Mouse (Mus musculus) left cerebral cortex, postnatal 14 days (tissue): ENCODE data around the gene Adh6a. TPM values are rescaled to one million over a fixed set of nuclear protein-coding genes. Genes with fewer than 3 reads are reported as not detected.
"Not testable (repeated sequence)": the region's sequence is repeated elsewhere in the genome, so short reads cannot be mapped to it uniquely, and the experiment has no call there.

ENCODE experiments used
- DNase-seq, 2 experiments: peaks; one replicate each; pipeline ENCODE4 v3.0.0; 2021 to 2022; ENCODE audit warnings: low spot score in 2 of 2, mixed read lengths in 1 of 2
- intact Hi-C: fragments of 180-260 bp; cut with DNase I; formaldehyde crosslinking; loops from one replicate; pipeline ENCODE4 v1.15.1; 2025
- total RNA-seq, 2 experiments: library from RNA; stranded (reverse); gene quantifications; 2 replicates each; pipeline ENCODE4 v1.2.3; 2021

Gene Adh6a
- total RNA-seq, 2 experiments from 2014 or later, result not detected

DNA sequence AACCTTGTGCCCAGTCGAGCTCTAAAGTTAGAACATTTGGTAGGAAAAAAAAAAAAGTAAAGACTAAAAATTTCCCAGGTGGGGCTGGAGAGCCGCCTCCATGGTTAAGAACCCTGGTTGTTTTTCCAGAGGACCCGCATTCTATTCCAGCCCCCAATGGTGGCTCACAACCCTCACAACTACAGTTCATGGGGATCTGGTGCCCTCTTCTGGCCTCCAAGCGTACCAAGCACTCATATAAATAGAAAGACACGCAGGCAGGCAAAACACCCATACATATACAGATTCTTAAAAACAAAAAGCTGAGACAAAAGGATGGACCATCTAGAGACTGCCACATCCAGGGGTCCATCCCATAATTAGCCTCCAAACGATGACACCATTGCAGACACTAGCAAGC lies 2.1 kb upstream of the Adh6a start:
- intact Hi-C loops, result no loop called here
- DNase-seq, result no peak

DNA sequence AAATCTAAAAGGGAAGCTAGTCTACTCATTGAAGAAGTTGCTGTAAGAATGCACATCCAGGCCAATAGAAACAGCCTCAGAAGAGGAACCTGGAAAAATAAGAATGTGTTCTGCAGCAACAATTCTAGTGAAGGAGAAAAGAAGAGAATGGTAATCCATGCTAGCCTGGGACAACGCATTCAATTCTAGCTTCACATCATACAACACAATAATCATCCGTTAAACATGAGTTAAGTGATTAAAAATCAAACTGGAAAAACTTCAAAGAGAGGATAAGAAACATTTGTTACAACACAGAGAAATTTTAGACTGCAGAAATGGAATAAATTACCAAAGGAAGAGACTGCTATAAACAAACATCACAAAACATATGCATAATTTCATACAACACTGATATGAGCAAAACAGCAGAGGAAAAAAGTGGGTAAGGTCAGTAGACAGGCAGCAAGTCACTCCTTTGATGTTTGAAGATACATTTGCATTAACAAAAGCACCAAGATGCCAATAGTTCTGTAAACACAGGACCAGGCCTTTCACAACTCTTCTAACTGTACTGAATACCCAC lies 3.9 kb downstream of the Adh6a start:
- intact Hi-C loops, result no loop called here

DNA sequence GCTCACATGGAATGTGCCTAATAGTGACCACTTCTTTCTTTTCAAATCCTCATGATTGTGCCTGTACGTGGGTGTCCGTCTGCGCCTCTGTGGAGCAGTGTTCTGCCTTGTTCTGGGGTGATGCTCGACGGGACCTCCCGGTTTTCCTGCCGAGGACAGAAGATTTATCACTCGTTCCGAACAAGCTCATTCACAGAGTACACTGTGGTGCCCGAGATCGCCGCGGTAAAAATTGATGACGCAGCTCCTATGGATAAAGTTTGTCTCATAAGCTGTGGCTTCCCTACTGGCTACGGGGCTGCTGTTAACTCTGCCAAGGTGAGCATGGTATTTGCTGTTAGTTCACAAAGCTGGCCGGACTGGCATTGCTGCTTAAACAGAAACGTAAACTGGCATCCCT lies 11.9 kb downstream of the Adh6a start:
- intact Hi-C loops, result no loop called here
- no peak for DNase-seq

More for the DNA sequence above, 3.9 kb downstream of the Adh6a start:
- no peak for DNase-seq

DNA sequence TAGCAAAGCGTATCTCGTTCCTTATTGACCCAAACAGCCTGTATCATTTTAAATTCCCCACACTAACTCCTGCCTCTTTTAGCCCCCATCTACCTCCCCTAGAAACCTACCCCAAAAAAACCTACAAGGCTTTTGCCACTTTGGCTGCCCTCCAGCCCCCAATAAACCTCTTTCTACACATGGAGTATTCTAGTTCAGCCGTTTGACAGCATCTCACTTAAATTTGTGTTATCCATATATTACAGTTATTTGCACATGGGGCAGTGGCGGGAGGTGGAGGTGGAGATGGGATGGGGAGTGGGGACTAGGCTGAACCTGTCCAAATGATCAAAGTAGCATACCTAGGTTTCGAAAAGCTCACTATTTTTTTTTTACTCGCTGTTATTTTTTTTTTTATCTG lies 12.4 kb downstream of the Adh6a start:
- intact Hi-C loops, result no loop called here
- no peak for DNase-seq

DNA sequence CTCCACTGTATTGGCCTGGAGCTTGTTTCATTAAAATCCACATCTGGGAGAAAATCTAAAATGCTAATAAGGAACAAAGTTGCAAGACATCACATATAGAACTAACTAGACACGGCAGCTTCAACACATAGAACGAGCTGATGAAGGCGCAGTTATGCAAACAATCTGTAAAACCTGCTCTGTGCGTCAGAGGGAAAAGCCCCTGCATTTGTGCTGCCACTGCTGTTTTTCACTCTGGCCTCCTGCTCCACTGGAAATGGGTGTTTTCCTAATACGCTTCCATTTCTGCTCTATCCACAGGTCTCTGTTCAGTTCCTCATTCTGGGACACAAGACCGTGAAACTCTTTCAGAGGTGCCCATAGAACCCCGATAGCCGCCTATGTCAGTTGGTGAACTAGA lies 20.8 kb downstream of the Adh6a start:
- intact Hi-C loops, result no loop called here
- no peak for DNase-seq

DNA sequence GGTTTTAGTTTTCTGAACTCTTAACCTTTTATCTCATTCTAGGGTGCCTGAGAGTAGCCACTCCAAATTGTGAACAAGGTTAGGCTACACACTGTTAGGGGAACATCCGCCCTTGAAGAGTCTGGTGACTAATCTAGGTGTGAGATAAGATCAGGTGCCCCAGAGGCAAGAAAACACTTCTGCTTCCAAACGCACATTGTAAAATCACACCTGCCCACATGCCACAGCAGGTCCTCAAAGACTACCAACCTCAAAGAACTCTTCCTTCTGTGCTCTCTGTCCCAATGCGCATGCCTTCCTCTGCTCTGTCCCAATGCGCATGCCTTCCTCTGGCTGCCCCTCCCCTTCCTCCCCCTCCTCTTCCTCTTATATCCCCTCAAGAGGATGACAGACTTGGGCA lies 21.2 kb downstream of the Adh6a start:
- intact Hi-C loops, result no loop called here
- no peak for DNase-seq

DNA sequence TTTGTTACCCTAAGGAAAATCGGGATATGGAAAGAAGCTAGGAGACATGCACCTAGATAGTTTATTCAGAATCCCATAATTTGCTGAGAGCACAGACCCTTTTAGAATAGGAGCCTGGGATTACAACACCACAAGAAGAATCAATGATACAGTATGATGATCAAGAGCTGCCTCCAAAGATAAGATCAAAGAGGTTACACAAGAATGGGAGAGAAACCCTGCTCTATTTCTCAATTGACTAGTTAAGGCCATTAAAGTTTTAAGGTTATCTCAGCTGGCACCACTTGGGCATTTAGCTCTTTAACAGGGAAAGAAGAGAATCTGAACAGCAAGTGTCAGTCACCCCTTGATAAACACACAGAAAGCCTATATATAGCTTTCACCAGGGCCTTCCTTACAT lies 22.5 kb downstream of the Adh6a start:
- intact Hi-C loops, result no loop called here
- no peak for DNase-seq

DNA sequence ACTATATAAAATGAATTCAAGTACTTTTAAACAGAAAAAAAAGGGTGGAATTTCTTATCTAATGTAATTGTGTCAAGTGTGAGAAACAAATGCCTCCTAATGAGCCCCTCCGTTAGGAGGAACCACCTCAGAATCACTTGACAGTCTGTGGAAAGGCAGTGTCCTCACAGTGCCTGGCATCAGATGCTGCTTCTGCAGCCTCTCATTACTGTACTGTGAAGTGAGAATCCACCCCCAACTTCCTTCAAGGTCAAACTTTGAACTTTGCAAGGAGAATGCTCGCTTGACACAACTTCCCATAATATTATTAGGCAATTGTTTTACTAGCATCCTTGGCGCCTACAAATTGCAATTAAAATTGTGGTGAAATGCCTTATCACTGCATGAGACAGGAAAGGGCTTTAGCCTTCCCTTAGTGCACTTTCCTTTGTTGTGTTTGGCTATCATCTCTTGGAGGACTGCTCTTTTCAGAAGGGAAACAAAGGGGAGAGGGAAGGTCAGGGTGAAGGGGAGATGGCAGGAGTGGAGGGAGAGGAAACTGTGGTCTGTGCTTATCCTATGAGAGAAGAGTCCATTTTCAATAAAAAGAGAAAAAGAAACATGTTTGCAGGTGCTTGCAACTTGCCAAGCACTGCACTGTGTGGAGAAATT lies 23.1 kb downstream of the Adh6a start:
- intact Hi-C loops, result no loop called here
- DNase-seq, result no peak

DNA sequence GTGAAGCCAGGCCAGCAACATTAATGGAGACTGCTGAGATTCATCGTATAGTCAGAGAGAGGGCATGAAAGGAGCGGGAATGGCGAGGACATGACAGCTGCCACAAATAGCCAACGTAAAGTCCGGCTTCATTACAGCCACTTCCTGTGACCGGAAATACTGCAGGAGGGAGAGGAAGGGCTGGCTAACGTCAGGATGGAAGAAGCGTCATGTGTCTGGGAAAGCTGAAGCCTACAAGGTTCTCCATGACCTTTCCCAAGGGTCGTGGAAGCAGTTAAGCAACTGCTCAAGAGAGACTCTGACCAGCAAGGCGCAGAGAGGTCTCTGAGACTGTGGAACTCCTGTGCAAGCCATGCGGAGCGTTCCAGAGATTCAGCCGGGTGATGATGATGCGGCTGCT lies 28.4 kb downstream of the Adh6a start, which contains the start of gene Adh6b:
TSS of gene Adh6b (plus strand) at position 305 of the 400 bp plus-strand sequence.
- intact Hi-C loops, result no loop called here
- no peak for DNase-seq

DNA sequence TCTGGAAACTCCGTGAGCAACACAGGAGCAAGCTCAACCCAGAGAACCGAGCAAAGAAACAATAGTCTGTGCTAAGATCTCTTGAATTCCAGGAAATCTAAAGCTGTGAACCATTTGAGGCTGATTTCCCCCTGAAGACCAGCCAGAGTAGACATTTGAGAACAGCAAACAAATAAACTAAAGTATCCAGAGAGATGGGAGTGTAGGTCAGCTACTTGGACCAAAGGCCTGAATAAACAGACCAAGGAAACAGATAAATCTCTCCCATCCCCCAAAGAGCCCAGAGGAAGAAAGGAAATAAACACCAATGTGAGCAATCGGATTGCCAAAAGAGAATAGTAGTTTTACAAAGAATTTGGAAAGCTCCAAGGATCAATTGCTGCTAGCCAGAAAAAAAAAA lies 34.0 kb downstream of the Adh6a start:
- intact Hi-C loops, result no loop called here
- DNase-seq, result no peak

DNA sequence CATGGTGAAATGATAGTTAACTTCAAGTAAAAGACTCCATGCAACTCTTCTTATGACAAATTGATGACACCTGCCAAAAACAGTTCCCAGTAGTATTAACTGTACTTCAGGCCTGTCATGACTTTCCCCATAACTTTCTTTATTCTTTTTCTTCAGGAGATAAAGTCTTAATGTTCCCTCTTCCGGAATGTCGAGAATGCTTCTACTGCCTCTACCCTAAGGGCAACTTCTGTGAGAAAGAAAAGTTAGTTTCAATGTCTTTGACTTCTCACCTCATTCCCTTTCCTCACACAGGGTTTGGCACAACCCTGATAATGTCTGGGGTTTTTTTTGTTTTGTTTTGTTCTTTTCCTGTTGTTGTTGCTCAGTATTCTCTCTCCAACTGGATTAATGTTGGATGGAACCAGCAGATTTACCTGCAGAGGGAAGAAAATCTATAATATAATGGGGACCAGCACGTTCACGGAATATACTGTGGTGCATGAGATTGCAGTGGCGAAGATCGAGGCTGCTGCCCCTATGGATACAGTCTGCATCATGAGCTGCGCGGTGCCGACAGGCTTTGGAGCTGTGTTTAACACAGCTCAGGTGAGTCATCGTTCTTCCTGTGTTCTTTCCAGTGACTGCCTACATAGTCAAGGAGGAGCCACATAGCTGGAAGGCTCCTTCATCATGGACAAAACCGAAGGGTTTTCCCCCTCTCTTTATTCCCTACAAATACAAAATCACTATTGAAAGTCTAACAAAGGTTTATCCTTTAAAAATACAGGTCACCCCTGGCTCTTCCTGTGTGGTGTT lies 39.1 kb downstream of the Adh6a start:
- DNase-seq, result no peak
- intact Hi-C loops, result no loop called here

DNA sequence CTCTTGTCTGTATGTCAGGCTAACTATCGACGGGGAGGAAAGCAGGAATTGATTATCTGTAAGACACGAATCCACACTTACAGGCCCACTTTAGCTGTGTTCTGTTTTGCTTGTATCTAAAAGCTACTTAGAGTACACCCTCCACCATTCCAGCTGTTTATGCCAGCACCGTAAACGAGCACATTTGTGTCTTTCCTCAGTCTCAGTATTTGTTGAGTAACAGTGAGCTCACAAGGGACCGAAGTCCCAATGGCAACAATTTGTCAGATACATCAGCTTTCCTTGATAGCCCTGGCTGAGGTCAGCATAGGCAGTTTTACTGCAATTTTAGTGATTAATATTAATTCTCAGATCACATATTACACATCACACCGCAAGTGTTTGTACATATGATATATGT lies 45.8 kb downstream of the Adh6a start:
- intact Hi-C loops, result no loop called here
- no peak for DNase-seq

DNA sequence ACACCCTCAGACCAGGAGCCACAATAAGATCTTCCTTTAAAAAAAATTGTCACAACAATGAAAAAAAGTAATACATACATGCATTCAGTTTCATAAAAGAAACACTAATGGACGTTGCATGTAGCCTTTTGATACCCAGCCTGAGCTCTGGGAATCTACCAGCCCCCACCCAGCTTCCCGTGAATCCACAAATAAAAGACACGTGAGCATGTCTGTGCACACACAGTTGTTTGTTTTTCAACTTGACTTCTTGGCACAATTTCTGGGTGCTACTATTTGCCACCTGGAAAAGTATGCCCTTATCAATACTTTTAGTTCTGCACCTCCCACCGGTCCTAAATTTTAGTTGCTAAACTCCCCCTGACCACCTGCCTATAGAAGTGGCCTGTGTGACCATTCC lies 47.6 kb downstream of the Adh6a start:
- no peak for DNase-seq
- intact Hi-C loops, result no loop called here

DNA sequence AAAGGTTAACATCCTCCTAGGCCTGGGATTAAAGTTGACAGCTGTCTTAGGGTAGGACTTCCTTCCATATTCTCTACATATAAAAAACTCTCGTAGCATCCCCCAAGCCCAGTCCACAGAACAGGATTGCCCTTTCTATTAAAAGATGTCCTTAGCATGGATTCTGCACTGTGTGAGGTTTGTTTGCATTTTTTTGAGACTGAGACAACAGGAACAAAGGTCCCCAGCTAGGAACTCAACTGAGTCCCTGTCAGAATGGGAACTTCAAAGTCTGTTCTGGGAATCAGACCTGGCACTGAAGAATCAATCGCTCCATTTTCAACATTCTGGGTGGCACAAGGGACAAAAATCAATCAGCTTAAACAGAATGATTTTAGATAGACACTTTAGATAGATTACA lies 49.8 kb downstream of the Adh6a start:
- DNase-seq, result no peak
- intact Hi-C loops, result no loop called here

DNA sequence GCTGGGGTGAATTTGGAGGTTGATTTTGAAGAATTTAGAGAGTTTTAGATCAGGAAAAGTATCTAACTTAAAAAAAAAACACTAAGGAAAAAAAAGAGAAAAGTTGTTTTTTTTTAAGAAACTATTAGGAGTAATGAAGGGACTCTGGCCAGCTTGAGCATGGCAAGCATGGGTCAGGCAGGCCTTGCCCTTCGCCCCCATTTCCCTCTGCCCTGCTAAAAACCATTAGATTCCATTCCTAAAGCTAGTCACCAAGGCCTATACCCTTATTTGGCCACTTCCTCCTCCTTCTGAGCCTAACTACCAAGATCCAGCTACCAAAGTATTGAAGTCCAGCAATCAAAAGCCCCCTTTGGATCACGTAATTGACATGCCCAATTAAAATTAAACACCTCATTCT lies 53.1 kb downstream of the Adh6a start:
- intact Hi-C loops, result no loop called here
- DNase-seq, result no peak

DNA sequence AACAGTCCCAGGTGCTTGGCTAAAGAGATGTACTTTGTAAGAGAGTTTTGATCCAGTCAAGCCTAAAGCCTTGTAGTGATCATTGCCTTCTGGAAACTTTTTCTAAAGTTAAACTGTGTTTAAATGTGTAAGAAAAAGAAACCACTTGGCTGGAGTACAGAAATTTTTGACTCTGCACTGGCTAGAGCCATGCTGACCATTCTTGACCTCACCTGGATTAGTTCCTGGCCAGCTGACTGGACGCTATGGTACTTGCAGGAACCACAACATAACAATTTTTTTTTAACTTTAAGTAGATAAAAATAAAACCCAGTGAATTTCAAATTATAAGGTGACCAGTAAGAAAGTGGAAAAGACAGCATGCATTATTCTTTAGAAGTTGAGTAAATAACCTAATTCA lies 56.5 kb downstream of the Adh6a start:
- DNase-seq, result no peak
- intact Hi-C loops, result no loop called here

DNA sequence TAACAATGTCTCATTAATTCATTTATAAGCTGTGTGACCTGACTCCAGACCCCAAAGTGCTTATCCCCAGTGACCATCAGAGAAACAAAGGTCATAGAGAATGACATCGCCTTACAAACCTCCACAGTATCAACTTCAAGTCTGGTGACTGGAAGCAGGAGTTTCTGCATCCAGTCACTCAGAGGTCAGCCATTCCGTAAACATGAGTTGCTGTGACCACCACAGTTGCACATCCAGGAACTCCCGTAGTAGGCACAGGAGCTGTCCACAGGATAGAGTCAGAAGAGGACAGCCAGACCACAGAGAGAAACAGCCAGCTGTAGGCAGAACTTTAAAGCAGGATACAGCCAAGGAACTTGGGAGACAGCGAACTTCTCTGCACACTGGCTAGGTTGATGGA lies 57.2 kb downstream of the Adh6a start:
- intact Hi-C loops, result not testable (repeated sequence)

DNA sequence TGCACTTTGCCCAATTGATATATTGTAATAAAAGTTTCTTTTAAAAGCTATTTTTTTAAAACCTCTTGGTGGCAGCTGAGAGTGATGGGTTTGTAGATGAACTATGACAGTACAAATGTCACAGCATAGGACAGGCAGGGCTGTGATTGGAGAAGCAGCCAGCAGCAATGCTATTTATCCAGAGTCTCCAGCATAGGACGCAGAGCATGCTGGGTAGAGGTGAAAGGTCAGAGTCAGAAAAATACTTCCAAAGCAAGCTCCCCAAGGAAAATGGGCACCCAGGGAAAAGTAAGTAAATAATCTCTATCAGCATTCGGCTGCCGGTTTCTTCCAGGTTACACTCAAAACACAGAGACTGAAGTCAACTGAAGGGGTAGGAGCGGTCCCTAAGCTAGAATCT lies 60.8 kb downstream of the Adh6a start:
- intact Hi-C loops, result no loop called here
- no peak for DNase-seq

More for the DNA sequence above, 57.2 kb downstream of the Adh6a start:
- DNase-seq, result not testable (repeated sequence)

DNA sequence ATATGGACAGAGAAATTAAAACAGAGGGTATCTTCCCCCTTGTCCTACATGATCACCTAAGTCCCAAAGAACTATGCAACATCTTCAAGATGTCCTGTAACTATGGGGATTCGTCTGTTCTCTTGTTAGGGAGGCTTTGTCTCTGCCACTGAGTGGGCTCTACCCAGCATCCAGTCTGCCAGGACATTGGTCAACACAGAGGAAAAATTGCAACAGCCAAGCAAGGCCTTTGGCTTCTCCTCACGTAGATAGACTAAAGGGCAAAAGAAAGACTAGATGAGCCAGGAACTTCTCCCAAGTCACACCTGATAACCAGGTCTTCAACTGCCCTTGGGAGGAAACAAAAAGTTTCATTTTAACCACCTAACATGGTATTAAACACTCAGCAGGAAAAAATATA lies 62.1 kb downstream of the Adh6a start:
- DNase-seq, result no peak
- intact Hi-C loops, result no loop called here
